In the genomic region with DNA sequence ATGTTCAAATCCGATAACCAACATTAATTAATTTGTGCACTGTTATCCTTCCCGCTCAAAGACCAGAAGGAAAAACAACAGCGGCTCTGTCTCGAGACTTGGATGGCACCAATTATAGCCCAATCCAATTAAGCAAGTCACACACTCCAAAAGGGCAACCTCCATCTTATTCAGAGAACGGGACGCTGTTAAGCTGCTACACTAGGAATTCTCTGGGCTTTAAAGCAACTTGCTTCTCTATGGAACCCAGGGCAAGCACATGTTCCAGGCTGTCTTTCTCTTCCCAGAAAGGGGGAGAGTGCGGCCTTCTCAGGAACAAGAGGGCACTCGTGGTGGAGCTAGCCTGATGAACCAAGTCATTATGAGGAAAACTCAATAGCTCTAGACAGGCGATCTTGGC, we compare ENCODE assay signal across 9 mouse cellular contexts. TPM values are rescaled to one million over a fixed set of nuclear protein-coding genes. Genes with fewer than 3 reads are reported as not detected.
DNase-seq lines count a peak whose midpoint lies in the region; ATAC-seq and TF ChIP-seq lines count a peak whose summit lies in the region.
"Had no signal": no experiment of that assay in that cellular context is flagged by ENCODE, and none has a peak within 500 bp of the region (broad histone marks: within the 10 kb centered on the region; RNA-seq: fewer than 3 reads in every experiment).

No protein-coding gene starts in this region.

- no peak overlapping the region for H3K27ac ChIP-seq in hindbrain, embryonic 10.5 days
- no peak overlapping the region for H3K27ac ChIP-seq in hindbrain, embryonic 12.5 days
- 0 out of 2 replicates have a peak overlapping the region, but pooled peaks have one; percentile 28 for H3K27ac ChIP-seq in embryonic facial prominence, embryonic 14.5 days (replicated peaks; ENCODE audit: low read depth, low read length)
- H3K27ac ChIP-seq in intestine, embryonic 14.5 days (ENCODE audit: low read depth): no peak overlapping the region; the same call in 1 of the 2 replicates
- H3K27ac ChIP-seq in midbrain, embryonic 15.5 days: no peak overlapping the region
- H3K27ac ChIP-seq in thymus, adult 2 months (ENCODE audit: control insufficient read depth, insufficient read depth, low read length): no peak overlapping the region

- H3K9ac ChIP-seq in hindbrain, embryonic 12.5 days: no peak overlapping the region
- H3K9ac ChIP-seq in embryonic facial prominence, embryonic 14.5 days (ENCODE audit: low read depth, low read length): peak overlapping the region; percentile 30; the same call in 1 of the 2 replicates
- H3K9ac ChIP-seq in intestine, embryonic 14.5 days (ENCODE audit: low read length): peak overlapping the region; percentile 32; the same call in 1 of the 2 replicates
- H3K9ac ChIP-seq in midbrain, embryonic 15.5 days: no peak overlapping the region

- H3K36me3 ChIP-seq in hindbrain, embryonic 10.5 days: no peaks in the 10 kb centered on the region
- no peaks in the 10 kb centered on the region for H3K36me3 ChIP-seq in hindbrain, embryonic 12.5 days
- H3K36me3 ChIP-seq in embryonic facial prominence, embryonic 14.5 days (ENCODE audit: control insufficient read depth, insufficient read depth, low read length): no peaks in the 10 kb centered on the region
- H3K36me3 ChIP-seq in intestine, embryonic 14.5 days (ENCODE audit: control insufficient read depth, insufficient read depth, low read length): no peaks in the 10 kb centered on the region
- H3K36me3 ChIP-seq in midbrain, embryonic 15.5 days (replicated peaks): no peaks in the 10 kb centered on the region
- no peaks in the 10 kb centered on the region for H3K36me3 ChIP-seq in thymus, adult 2 months (ENCODE audit: control insufficient read depth, insufficient read depth, low read length)

- H3K27me3 ChIP-seq in hindbrain, embryonic 10.5 days (ENCODE audit: insufficient read depth, poor library complexity, severe bottlenecking): peaks cover 85% of the 10 kb centered on the region
- peaks cover 64% of the 10 kb centered on the region for H3K27me3 ChIP-seq in hindbrain, embryonic 12.5 days
- H3K27me3 ChIP-seq in embryonic facial prominence, embryonic 14.5 days (replicated peaks; ENCODE audit: control insufficient read depth, insufficient read depth, low read length): peaks cover 61% of the 10 kb centered on the region
- H3K27me3 ChIP-seq in intestine, embryonic 14.5 days (replicated peaks; ENCODE audit: control insufficient read depth, insufficient read depth, low read length): peaks cover 53% of the 10 kb centered on the region
- H3K27me3 ChIP-seq in midbrain, embryonic 15.5 days (replicated peaks): peaks cover 39% of the 10 kb centered on the region
- peaks cover 11% of the 10 kb centered on the region; the same call in 1 of the 2 replicates for H3K27me3 ChIP-seq in thymus, adult 2 months (ENCODE audit: control insufficient read depth, insufficient read depth, low read length)

- H3K4me3 ChIP-seq in hindbrain, embryonic 10.5 days: 0 out of 2 replicates have a peak overlapping the region, but pooled peaks have one; percentile 77
- no peak overlapping the region for H3K4me3 ChIP-seq in hindbrain, embryonic 12.5 days
- peak overlapping the region; percentile 67 for H3K4me3 ChIP-seq in embryonic facial prominence, embryonic 14.5 days (ENCODE audit: low read depth, low read length)
- peak overlapping the region; percentile 49 for H3K4me3 ChIP-seq in intestine, embryonic 14.5 days (ENCODE audit: low read depth, low read length)
- peak overlapping the region; percentile 20 for H3K4me3 ChIP-seq in midbrain, embryonic 15.5 days
- H3K4me3 ChIP-seq in thymus, adult 2 months (ENCODE audit: control insufficient read depth, insufficient read depth, low read length): no peak overlapping the region

- no peak for TF ChIP-seq POLR2A in thymus, adult 2 months (IDR thresholded peaks at IDR 0.05; ENCODE audit: control insufficient read depth, extremely low read depth, insufficient read depth, low read length, poor library complexity)

- no peak for TF ChIP-seq CTCF in thymus, adult 2 months (IDR thresholded peaks at IDR 0.05; ENCODE audit: borderline replicate concordance, control insufficient read depth, extremely low read depth, insufficient read depth, low read length, poor library complexity)

- no peak for ATAC-seq in hindbrain, embryonic 12.5 days (ENCODE audit: low FRiP score)
- no peak for ATAC-seq in embryonic facial prominence, embryonic 14.5 days (ENCODE audit: low read depth)
- ATAC-seq in intestine, embryonic 14.5 days (replicated peaks; ENCODE audit: low FRiP score, low TSS enrichment, low read depth): no peak
- ATAC-seq in midbrain, embryonic 15.5 days (replicated peaks): no peak

- H3K9me3 ChIP-seq in hindbrain, embryonic 10.5 days: no peaks in the 10 kb centered on the region
- H3K9me3 ChIP-seq in hindbrain, embryonic 12.5 days (replicated peaks): no peaks in the 10 kb centered on the region
- no peaks in the 10 kb centered on the region for H3K9me3 ChIP-seq in embryonic facial prominence, embryonic 14.5 days (ENCODE audit: control insufficient read depth, low read length)
- H3K9me3 ChIP-seq in intestine, embryonic 14.5 days (ENCODE audit: control insufficient read depth, low read length): no peaks in the 10 kb centered on the region
- H3K9me3 ChIP-seq in midbrain, embryonic 15.5 days: no peaks in the 10 kb centered on the region

- H3K4me2 ChIP-seq in hindbrain, embryonic 12.5 days (replicated peaks): no peak overlapping the region
- H3K4me2 ChIP-seq in embryonic facial prominence, embryonic 14.5 days (ENCODE audit: low read depth, low read length): peak overlapping the region; percentile 15
- H3K4me2 ChIP-seq in intestine, embryonic 14.5 days (ENCODE audit: low read length): peak overlapping the region; percentile 4; the same call in 1 of the 2 replicates
- H3K4me2 ChIP-seq in midbrain, embryonic 15.5 days: peak overlapping the region; percentile 100; the same call in 1 of the 2 replicates

- no peak for DNase-seq in hindbrain, embryonic 10.5 days (ENCODE audit: low spot score)
- DNase-seq in embryonic facial prominence, embryonic 14.5 days (ENCODE audit: low spot score): peak; percentile 13
- DNase-seq in intestine, embryonic 14.5 days (ENCODE audit: low spot score): no peak
- DNase-seq in testis, postnatal 14 days (ENCODE audit: low spot score): no peak
- DNase-seq in thymus, adult 2 months: no peak
- no peak for DNase-seq in c-Kit-positive CD71-positive TER-119-positive erythroid progenitor cells, embryonic 14.5 days (ENCODE audit: low spot score)
- DNase-seq: adrenal gland, postnatal 36 days had no signal

- WGBS in hindbrain, embryonic 10.5 days: 50% methylated on average over 9 of the region's 9 CpGs
- WGBS in hindbrain, embryonic 12.5 days: 52% methylated on average over 9 of the region's 9 CpGs
- WGBS in embryonic facial prominence, embryonic 14.5 days: 29% methylated on average over 9 of the region's 9 CpGs
- 52% methylated on average over 9 of the region's 9 CpGs for WGBS in intestine, embryonic 14.5 days
- WGBS in midbrain, embryonic 15.5 days: 33% methylated on average over 9 of the region's 9 CpGs
- WGBS in thymus, adult 2 months: 87% methylated on average over 9 of the region's 9 CpGs

- peaks cover 32% of the 10 kb centered on the region for H3K4me1 ChIP-seq in hindbrain, embryonic 10.5 days (replicated peaks)
- H3K4me1 ChIP-seq in hindbrain, embryonic 12.5 days: peaks cover 18% of the 10 kb centered on the region
- peaks cover 6% of the 10 kb centered on the region for H3K4me1 ChIP-seq in embryonic facial prominence, embryonic 14.5 days (ENCODE audit: control insufficient read depth, insufficient read depth, low read length)
- H3K4me1 ChIP-seq in intestine, embryonic 14.5 days (replicated peaks; ENCODE audit: control insufficient read depth, insufficient read depth, low read length): peaks cover 2% of the 10 kb centered on the region; the same call in 1 of the 2 replicates
- peaks cover 24% of the 10 kb centered on the region for H3K4me1 ChIP-seq in midbrain, embryonic 15.5 days
- peaks cover 10% of the 10 kb centered on the region; the same call in 1 of the 2 replicates for H3K4me1 ChIP-seq in thymus, adult 2 months (replicated peaks; ENCODE audit: control insufficient read depth, insufficient read depth, low read length)

RNA-seq across cellular contexts. Expression of gene Kdr, which starts 1.6 kb away (rescaled TPM):
- polyA plus RNA-seq in hindbrain, embryonic 10.5 days (2016; fragmentation: Nextera tagmentation; extraction: Ambion mirVana): 25.8 and 26.3 TPM in 2 replicates
- 31.4 and 32.0 TPM in 2 replicates for polyA plus RNA-seq in hindbrain, embryonic 12.5 days (2016; fragmentation: Nextera tagmentation; extraction: Ambion mirVana)
- 26.7 and 29.9 TPM in 2 replicates for polyA plus RNA-seq in embryonic facial prominence, embryonic 14.5 days (2014; fragmentation: Nextera tagmentation; extraction: Ambion mirVana)
- 30.0 and 32.2 TPM in 2 replicates for polyA plus RNA-seq in intestine, embryonic 14.5 days (2014; fragmentation: Nextera tagmentation; extraction: Ambion mirVana)
- 25.0 and 25.4 TPM in 2 replicates for polyA plus RNA-seq in midbrain, embryonic 15.5 days (2015; fragmentation: Nextera tagmentation; extraction: Ambion mirVana)
- polyA plus RNA-seq in thymus, adult 2 months (2012; rRNA removed): 3.2 and 3.7 TPM in 2 replicates

Comparison
In these comparisons a context has a peak if more than half of its experiments do, and no peak if none do; other contexts are left out.
1. H3K4me3 ChIP-seq: peak in hindbrain, embryonic 10.5 days (single experiment), embryonic facial prominence, embryonic 14.5 days (single experiment), intestine, embryonic 14.5 days (single experiment) and midbrain, embryonic 15.5 days (single experiment); none in hindbrain, embryonic 12.5 days (single experiment) and thymus, adult 2 months (single experiment).
2. H3K9ac ChIP-seq: peak in embryonic facial prominence, embryonic 14.5 days (single experiment) and intestine, embryonic 14.5 days (single experiment); none in hindbrain, embryonic 12.5 days (single experiment) and midbrain, embryonic 15.5 days (single experiment).